Mouse (Mus musculus): ENCODE measurements at regions not wholly inside any gene's neighbourhood (a gene's known extent, or its start where the extent isn't known, plus 50 kb on each side); places are given as distances from the start of the nearest gene placed in this dataset.
"Not testable (repeated sequence)": the region's sequence is repeated elsewhere in the genome, so short reads cannot be mapped to it uniquely, and the experiment has no call there.

GRCm38 (mm10) chr2:78023416-78023815 lies 77.2 kb upstream of the Cwc22 start:
- Histone ChIP-seq H3K4me1 (no peaks in the 10 kb centered on the region), H3K4me3 (no peak overlapping the region), H3K27ac (no peak overlapping the region), H3K9me3 (no peaks in the 10 kb centered on the region), H3K27me3 (ENCODE audit: poor library complexity, severe bottlenecking) (no peaks in the 10 kb centered on the region), H3K36me3 (replicated peaks) (no peaks in the 10 kb centered on the region)
- DNase-seq (ENCODE audit: extremely low spot score, low spot score) = no peak
- WGBS = 92% methylated on average over 2 of the region's 2 CpGs

- no peak for DNase-seq (ENCODE audit: extremely low spot score, low spot score)
- Histone ChIP-seq H3K27ac (no peak overlapping the region), H3K4me1 (no peaks in the 10 kb centered on the region), H3K4me3 (no peak overlapping the region), H3K36me3 (replicated peaks) (no peaks in the 10 kb centered on the region), H3K9me3 (no peaks in the 10 kb centered on the region), H3K27me3 (ENCODE audit: poor library complexity, severe bottlenecking) (no peaks in the 10 kb centered on the region)
- 88% methylated on average over 4 of the region's 4 CpGs for WGBS
These were observed 76.6 kb upstream of the Cwc22 start for GRCm38 (mm10) chr2:78022756-78023155.

DNA sequence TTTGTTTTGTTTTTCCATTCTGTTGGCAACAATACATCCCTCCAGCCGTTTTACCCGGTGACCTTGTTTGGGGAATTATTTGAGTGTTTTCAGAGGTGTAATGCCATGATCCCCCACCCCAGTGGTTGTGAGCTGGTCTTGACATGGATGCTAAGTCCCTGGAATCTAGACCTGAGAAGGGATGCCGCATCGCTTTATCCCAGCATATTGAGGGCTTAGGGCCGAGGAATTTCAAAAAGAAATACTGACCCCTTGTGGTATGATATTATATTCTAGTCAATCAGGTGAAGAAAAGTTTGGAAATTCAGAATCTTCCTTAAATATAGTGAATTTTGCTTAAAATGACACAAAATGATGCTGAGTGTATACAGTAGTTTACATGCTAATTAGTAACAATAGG lies 75.7 kb upstream of the Cwc22 start:
- no peak for DNase-seq (ENCODE audit: extremely low spot score, low spot score)
- Histone ChIP-seq H3K4me3 (no peak overlapping the region), H3K4me1 (no peaks in the 10 kb centered on the region), H3K9me3 (no peaks in the 10 kb centered on the region), H3K27ac (no peak overlapping the region), H3K36me3 (replicated peaks) (no peaks in the 10 kb centered on the region), H3K27me3 (ENCODE audit: poor library complexity, severe bottlenecking) (no peaks in the 10 kb centered on the region)
- WGBS = 45% methylated on average over 5 of the region's 5 CpGs

DNA sequence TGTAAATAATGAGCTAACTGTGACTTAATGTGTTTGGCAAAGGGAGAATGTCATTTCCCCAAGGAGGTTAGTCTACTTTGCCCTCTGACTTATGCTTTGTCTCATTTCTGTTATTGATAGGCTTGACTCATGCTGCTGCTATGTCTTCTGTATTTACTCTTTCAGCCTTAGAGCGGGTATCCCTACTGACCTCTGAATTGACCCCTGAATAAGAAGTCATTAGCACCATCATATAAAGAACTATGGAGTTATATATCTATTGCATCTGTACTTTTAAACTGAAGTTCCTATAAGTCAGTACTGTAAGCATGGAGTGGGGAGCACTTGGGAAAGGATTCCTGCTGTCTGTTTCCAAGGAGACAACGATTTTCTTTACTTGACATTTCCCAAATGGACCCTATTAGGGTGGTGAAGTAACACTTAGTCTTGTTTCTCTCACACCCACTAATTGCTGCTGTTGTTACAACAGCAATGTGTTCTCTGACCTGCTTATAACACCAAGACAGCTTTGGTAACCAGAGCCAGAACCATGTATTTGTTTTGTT lies 75.3 kb upstream of the Cwc22 start:
- H3K4me3 ChIP-seq = no peak overlapping the region
- no peaks in the 10 kb centered on the region for H3K9me3 ChIP-seq
- H3K4me1 ChIP-seq = no peaks in the 10 kb centered on the region
- no peak for DNase-seq (ENCODE audit: extremely low spot score, low spot score)
- 79% methylated on average over 2 of the region's 2 CpGs for WGBS
- H3K27ac ChIP-seq = no peak overlapping the region
- no peaks in the 10 kb centered on the region for H3K27me3 ChIP-seq (ENCODE audit: poor library complexity, severe bottlenecking)
- H3K36me3 ChIP-seq (replicated peaks) = no peaks in the 10 kb centered on the region

DNA sequence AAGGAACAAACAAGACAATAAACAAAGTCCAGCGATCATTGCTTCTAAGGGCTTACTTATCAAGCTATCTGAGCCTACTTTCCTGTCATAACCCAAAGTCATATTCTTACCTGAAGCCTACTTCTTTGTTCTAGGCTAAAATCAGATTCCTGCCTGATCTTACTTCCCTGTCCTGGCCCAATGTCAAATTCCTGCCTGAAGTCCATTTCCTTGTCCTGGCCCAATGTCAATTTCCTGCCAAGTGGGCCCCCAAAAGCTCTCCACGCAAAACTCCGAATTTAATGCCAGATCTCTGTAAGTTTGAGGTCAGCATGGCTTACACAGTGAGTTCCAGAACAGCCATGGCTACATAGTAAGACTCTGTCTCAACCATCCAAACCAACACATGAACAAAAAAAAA lies 74.3 kb upstream of the Cwc22 start:
- no peaks in the 10 kb centered on the region for H3K27me3 ChIP-seq (ENCODE audit: poor library complexity, severe bottlenecking)
- H3K4me1 ChIP-seq = no peaks in the 10 kb centered on the region

DNA sequence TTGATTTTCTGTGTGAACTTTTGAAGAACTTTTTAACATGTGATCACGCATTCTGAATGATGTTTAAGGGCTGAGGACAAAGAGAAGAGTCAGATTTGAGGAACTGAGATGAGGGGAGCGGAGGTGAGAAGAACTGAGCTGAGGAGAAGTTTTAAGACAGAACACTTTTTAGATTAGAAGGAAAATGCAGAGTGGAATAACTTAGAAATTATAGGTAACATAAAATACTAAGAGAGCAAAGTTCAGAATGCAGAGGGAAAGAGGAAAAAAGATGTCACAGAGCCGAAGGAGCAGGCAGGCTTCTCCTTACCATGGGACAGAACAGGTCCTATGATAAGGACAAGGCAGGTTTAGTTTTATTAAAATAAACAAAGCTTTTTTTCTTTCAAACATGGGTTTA lies 73.7 kb upstream of the Cwc22 start:
- Histone ChIP-seq H3K27me3 (ENCODE audit: poor library complexity, severe bottlenecking) (no peaks in the 10 kb centered on the region), H3K4me1 (no peaks in the 10 kb centered on the region), H3K4me3 (no peak overlapping the region), H3K36me3 (replicated peaks) (no peaks in the 10 kb centered on the region), H3K9me3 (no peaks in the 10 kb centered on the region), H3K27ac (no peak overlapping the region)
- DNase-seq (ENCODE audit: extremely low spot score, low spot score) = no peak
- 92% methylated on average over 3 of the region's 3 CpGs for WGBS

More for the DNA sequence above, 74.3 kb upstream of the Cwc22 start:
- DNase-seq (ENCODE audit: extremely low spot score, low spot score) = no peak
- Histone ChIP-seq H3K9me3 (no peaks in the 10 kb centered on the region), H3K27ac (no peak overlapping the region), H3K36me3 (replicated peaks) (no peaks in the 10 kb centered on the region), H3K4me3 (no peak overlapping the region)
- WGBS = 90% methylated on average over 3 of the region's 3 CpGs

DNA sequence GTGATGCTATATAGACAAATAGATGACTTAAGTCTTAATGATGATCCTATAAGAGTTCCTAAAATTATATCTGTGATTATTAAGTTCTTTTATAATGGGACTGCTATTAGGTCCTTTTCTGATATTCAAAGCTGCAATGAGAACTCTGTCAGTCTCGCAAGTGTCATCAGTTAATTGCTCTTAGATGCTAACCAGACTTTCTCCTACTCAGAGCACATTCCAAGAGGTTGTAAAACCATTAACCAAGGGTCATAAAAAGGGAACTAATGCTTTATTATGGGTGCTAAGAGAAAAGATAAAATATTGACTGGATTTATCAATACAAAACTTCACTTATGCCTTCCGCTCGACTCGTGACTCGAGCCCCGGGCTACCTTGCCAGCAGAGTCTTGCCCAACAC lies 66.3 kb upstream of the Cwc22 start:
- not testable (repeated sequence) for H3K36me3 ChIP-seq (replicated peaks); H3K4me1 ChIP-seq; DNase-seq (ENCODE audit: extremely low spot score, low spot score); H3K9me3 ChIP-seq; H3K27ac ChIP-seq; H3K4me3 ChIP-seq; H3K27me3 ChIP-seq (ENCODE audit: poor library complexity, severe bottlenecking)
- WGBS = 97% methylated on average over 6 of the region's 6 CpGs

DNA sequence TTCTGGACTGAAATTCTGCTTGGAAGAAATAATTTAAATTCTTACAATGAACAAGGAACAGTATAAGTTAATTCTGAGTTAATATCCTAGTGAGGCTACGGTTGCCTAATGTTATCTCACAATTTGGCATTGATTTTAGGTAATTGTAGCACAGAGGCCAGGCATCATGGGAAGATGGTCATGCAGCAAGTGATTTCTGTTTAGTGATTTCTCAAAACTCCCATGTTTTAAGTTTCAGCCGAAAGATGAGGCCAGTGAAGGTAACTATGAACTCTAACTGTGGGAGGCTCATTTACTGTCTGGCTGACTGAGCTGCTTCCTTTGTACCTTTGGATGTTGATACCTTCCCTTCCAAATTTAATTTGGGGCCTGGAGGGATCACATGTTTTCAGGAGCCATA lies 65.6 kb upstream of the Cwc22 start:
- Histone ChIP-seq H3K9me3 (no peaks in the 10 kb centered on the region), H3K4me3 (no peak overlapping the region), H3K27ac (no peak overlapping the region), H3K4me1 (no peaks in the 10 kb centered on the region), H3K27me3 (ENCODE audit: poor library complexity, severe bottlenecking) (no peaks in the 10 kb centered on the region), H3K36me3 (replicated peaks) (no peaks in the 10 kb centered on the region)
- DNase-seq (ENCODE audit: extremely low spot score, low spot score) = no peak
- 88% methylated on average over 2 of the region's 2 CpGs for WGBS

DNA sequence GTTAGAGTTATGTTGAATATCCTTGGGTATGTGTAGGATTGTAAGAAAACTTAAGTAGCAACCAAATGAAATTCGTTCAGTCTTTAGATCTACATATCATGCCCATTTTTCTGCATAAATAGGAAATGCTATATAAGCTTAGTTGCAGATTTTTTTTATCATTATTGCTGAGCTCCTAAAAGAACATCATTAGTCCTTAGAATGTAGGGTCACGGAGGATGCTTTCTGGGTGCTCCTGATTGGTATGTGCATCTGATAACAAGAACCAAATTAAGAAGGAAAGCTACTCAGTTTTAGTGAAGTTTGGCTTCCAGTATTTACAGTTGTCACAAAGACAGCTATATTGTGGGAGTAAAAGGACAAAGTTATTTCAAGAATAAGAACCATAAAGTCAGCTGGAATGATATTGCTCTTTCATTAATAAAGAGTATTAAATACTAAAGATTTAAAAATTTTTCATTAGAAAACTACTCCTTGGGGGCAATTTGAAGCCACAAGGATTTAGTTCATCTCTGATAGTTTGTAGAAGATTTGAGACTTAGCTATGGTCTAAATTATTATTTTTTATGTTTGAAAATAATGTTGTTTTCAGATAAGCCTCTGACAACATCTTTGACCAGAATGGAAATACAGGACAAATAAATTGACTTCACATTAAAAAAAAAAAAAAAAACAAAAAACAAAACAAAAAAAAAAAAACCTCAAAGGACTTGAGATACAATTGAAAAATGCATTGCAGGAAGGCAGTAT lies 65.1 kb upstream of the Cwc22 start:
- WGBS = 91% methylated on average over 2 of the region's 2 CpGs
- no peak overlapping the region for H3K4me3 ChIP-seq
- H3K36me3 ChIP-seq (replicated peaks) = no peaks in the 10 kb centered on the region
- no peaks in the 10 kb centered on the region for H3K4me1 ChIP-seq
- DNase-seq (ENCODE audit: extremely low spot score, low spot score) = no peak
- H3K27ac ChIP-seq = no peak overlapping the region
- H3K9me3 ChIP-seq = no peaks in the 10 kb centered on the region
- no peaks in the 10 kb centered on the region for H3K27me3 ChIP-seq (ENCODE audit: poor library complexity, severe bottlenecking)

GRCm38 (mm10) chr2:78010066-78010690 lies 64.0 kb upstream of the Cwc22 start:
- Histone ChIP-seq H3K27me3 (ENCODE audit: poor library complexity, severe bottlenecking) (no peaks in the 10 kb centered on the region), H3K36me3 (replicated peaks) (no peaks in the 10 kb centered on the region), H3K9me3 (no peaks in the 10 kb centered on the region), H3K4me1 (no peaks in the 10 kb centered on the region), H3K4me3 (no peak overlapping the region), H3K27ac (no peak overlapping the region)
- 91% methylated on average over 5 of the region's 5 CpGs for WGBS
- DNase-seq (ENCODE audit: extremely low spot score, low spot score) = no peak

DNA sequence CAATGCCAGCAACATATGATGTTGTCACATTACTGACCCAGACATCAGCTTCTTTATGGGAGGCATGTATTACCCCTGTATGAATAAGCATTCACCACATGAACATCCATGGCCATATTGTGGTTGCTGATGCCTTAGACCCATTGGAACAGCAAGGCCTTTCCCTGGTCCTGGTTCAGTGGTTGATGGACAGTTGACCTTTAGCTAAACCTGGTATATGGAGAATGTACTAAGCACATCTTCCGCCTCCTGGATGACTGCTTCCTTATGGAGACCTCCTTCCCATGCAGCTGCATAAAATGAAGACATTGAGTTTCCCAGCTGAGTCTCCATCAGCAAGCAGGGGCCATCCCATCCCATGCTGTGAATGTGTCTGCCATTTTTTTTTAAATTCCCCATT lies 61.9 kb upstream of the Cwc22 start:
- no peak overlapping the region for H3K27ac ChIP-seq
- WGBS = 96% methylated on average over 1 of the region's 1 CpGs
- no peaks in the 10 kb centered on the region for H3K27me3 ChIP-seq (ENCODE audit: poor library complexity, severe bottlenecking)
- H3K4me1 ChIP-seq = no peaks in the 10 kb centered on the region; the same call in 1 of the 2 replicates
- no peaks in the 10 kb centered on the region for H3K36me3 ChIP-seq (replicated peaks)
- H3K4me3 ChIP-seq = no peak overlapping the region
- H3K9me3 ChIP-seq = no peaks in the 10 kb centered on the region
- DNase-seq (ENCODE audit: extremely low spot score, low spot score) = no peak

DNA sequence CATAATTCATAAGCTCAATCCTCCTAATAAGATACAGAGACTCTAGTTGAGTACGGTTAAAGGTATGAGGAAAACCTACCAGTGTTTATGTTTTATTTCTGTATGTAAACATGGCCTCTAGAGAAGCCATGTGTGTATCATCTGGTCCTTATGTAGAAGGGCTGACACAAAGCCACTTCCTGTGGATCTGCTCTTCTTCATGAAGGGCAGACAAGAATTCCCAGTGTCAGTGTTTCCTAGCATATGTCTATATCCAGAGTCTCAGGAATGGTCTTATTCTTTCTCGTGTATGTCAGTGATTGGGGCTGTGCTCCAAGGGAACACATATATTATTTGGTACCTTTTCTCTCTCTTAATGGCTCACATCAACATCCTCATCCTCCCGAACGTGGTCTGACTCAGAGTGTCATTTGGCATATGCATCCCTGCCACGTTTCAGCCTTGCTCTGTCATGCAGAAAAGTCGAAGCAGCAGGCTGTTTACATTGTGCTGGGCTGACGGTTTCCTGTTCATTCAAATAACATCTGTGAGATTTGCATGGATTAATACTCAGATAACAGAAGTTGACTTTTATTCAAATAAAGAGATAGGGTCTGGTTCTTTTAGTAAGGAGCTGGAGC lies 59.3 kb upstream of the Cwc22 start:
- WGBS = 68% methylated on average over 7 of the region's 7 CpGs
- H3K27me3 ChIP-seq (ENCODE audit: poor library complexity, severe bottlenecking) = no peaks in the 10 kb centered on the region
- no peak for DNase-seq (ENCODE audit: extremely low spot score, low spot score)
- no peak overlapping the region for H3K27ac ChIP-seq
- no peaks in the 10 kb centered on the region for H3K9me3 ChIP-seq
- H3K4me1 ChIP-seq = no peaks in the 10 kb centered on the region; the same call in 1 of the 2 replicates
- no peak overlapping the region for H3K4me3 ChIP-seq
- no peaks in the 10 kb centered on the region for H3K36me3 ChIP-seq (replicated peaks)

DNA sequence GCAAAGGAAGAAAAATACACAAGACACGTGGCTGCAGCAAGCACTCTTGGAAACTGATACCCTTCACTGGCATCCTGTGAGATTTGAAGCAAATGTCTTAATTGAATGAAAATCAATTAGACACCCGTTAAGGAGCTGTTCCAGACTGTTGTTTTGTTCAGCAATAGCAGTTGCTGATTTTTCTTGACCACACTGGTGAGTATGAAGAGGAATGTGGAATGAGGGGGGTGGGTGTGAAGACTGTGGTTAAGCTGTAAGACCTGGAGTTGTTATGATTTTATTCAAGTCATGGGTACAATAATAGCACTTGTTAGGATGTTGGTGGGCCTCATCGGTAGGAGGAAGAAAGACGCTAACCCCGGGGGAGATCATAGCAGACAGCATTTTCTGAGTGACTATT lies 58.3 kb upstream of the Cwc22 start:
- H3K9me3 ChIP-seq = no peaks in the 10 kb centered on the region
- 75% methylated on average over 5 of the region's 5 CpGs for WGBS
- H3K27me3 ChIP-seq (ENCODE audit: poor library complexity, severe bottlenecking) = no peaks in the 10 kb centered on the region
- no peaks in the 10 kb centered on the region; the same call in 1 of the 2 replicates for H3K4me1 ChIP-seq
- no peaks in the 10 kb centered on the region for H3K36me3 ChIP-seq (replicated peaks)
- no peak overlapping the region for H3K27ac ChIP-seq
- no peak overlapping the region for H3K4me3 ChIP-seq
- no peak for DNase-seq (ENCODE audit: extremely low spot score, low spot score)
